Mouse (Mus musculus): ENCODE measurements around the gene Gm21915.
A peak's percentile ranks its signal among the peaks of the same experiment; 100 is the strongest.

The Gm21915 gene

GRCm38 (mm10) chr9:40670313-40670712 lies at the start of gene Gm21915:
Gm21915 (plus strand) TSS chr9:40670613.
- DNase-seq (ENCODE audit: low spot score in 2 of 2): no peak

GRCm38 (mm10) chr9:40622265-40622664 lies 48.1 kb upstream of the Gm21915 start:
- DNase-seq (ENCODE audit: low spot score in 2 of 2): no peak

GRCm38 (mm10) chr9:40622793-40623192 lies 47.6 kb upstream of the Gm21915 start:
- no peak for DNase-seq (ENCODE audit: low spot score in 2 of 2)

- DNase-seq (ENCODE audit: low spot score in 2 of 2): no peak
Measured at GRCm38 (mm10) chr9:40625341-40625740, 45.1 kb upstream of the Gm21915 start.

GRCm38 (mm10) chr9:40626566-40626965 lies 43.8 kb upstream of the Gm21915 start:
- no peak for DNase-seq (ENCODE audit: low spot score in 2 of 2)

- DNase-seq (ENCODE audit: low spot score in 2 of 2): no peak
Measured at GRCm38 (mm10) chr9:40627146-40627713, 43.2 kb upstream of the Gm21915 start.

GRCm38 (mm10) chr9:40628130-40629069 lies 42.0 kb upstream of the Gm21915 start:
- DNase-seq (ENCODE audit: low spot score in 2 of 2): peak in 1 of 2 experiments; percentile 43

GRCm38 (mm10) chr9:40629441-40629840 lies 41.0 kb upstream of the Gm21915 start:
- no peak for DNase-seq (ENCODE audit: low spot score in 2 of 2)

- no peak for DNase-seq (ENCODE audit: low spot score in 2 of 2)
Measured at GRCm38 (mm10) chr9:40631101-40631500, 39.3 kb upstream of the Gm21915 start.

- DNase-seq (ENCODE audit: low spot score in 2 of 2): no peak
Measured at GRCm38 (mm10) chr9:40631505-40631904, 38.9 kb upstream of the Gm21915 start.

- DNase-seq (ENCODE audit: low spot score in 2 of 2): peak; percentile 75 to 82
Measured at GRCm38 (mm10) chr9:40636054-40636453, 34.4 kb upstream of the Gm21915 start.

- DNase-seq (ENCODE audit: low spot score in 2 of 2): no peak
Measured at GRCm38 (mm10) chr9:40637705-40638393, 32.6 kb upstream of the Gm21915 start.

- DNase-seq (ENCODE audit: low spot score in 2 of 2): peak in 1 of 2 experiments; percentile 48
Measured at GRCm38 (mm10) chr9:40638394-40639049, 31.9 kb upstream of the Gm21915 start.

GRCm38 (mm10) chr9:40639536-40640187 lies 30.8 kb upstream of the Gm21915 start:
- no peak for DNase-seq (ENCODE audit: low spot score in 2 of 2)

GRCm38 (mm10) chr9:40641318-40641717 lies 29.1 kb upstream of the Gm21915 start:
- DNase-seq (ENCODE audit: low spot score in 2 of 2): no peak

- DNase-seq (ENCODE audit: low spot score in 2 of 2): no peak
Measured at GRCm38 (mm10) chr9:40642470-40643220, 27.8 kb upstream of the Gm21915 start.

GRCm38 (mm10) chr9:40649444-40649843 lies 21.0 kb upstream of the Gm21915 start:
- no peak for DNase-seq (ENCODE audit: low spot score in 2 of 2)

GRCm38 (mm10) chr9:40649983-40650382 lies 20.4 kb upstream of the Gm21915 start:
- no peak for DNase-seq (ENCODE audit: low spot score in 2 of 2)

GRCm38 (mm10) chr9:40651239-40651859 lies 19.1 kb upstream of the Gm21915 start:
- no peak for DNase-seq (ENCODE audit: low spot score in 2 of 2)

GRCm38 (mm10) chr9:40652757-40653156 lies 17.7 kb upstream of the Gm21915 start:
- DNase-seq (ENCODE audit: low spot score in 2 of 2): no peak

Measured in right cerebral cortex, adult 2 months (tissue).